28 mouse cellular contexts compared by ENCODE assay signal in genomic region chr15:7159869-7160268, GRCm38 (mm10).
DNase-seq lines count a peak whose midpoint lies in the region; ATAC-seq and TF ChIP-seq lines count a peak whose summit lies in the region.
"Had no signal": no experiment of that assay in that cellular context is flagged by ENCODE, and none has a peak within 500 bp of the region (broad histone marks: within the 10 kb centered on the region; RNA-seq: fewer than 3 reads in every experiment).

No protein-coding gene starts in this region.

- peak; percentile 40; the same call in 1 of the 2 replicates for ATAC-seq in intestine, postnatal 0 days
- ATAC-seq in intestine, embryonic 15.5 days = no peak
- ATAC-seq in kidney, embryonic 16.5 days (ENCODE audit: low FRiP score, low TSS enrichment) = peak; percentile 39; the same call in 1 of the 2 replicates
- no peak for ATAC-seq in kidney, embryonic 15.5 days (replicated peaks; ENCODE audit: low FRiP score)
- peak; percentile 55; the same call in 1 of the 2 replicates for ATAC-seq in liver, embryonic 12.5 days
- peak; percentile 97 for ATAC-seq in liver, postnatal 0 days
- no peak for ATAC-seq in neural tube, embryonic 15.5 days (ENCODE audit: low FRiP score)
- ATAC-seq: activated CD4-positive, CD25-positive, alpha-beta regulatory T cell, adult 4 months; forebrain, postnatal 0 days; inflammation-experienced regulatory T-cells, adult 6 months; lung, postnatal 0 days had no signal

- H3K36me3 ChIP-seq in intestine, postnatal 0 days (ENCODE audit: control insufficient read depth, insufficient read depth) = no peaks in the 10 kb centered on the region; the same call in none of the 2 replicates
- H3K36me3 ChIP-seq in intestine, embryonic 15.5 days = no peaks in the 10 kb centered on the region
- H3K36me3 ChIP-seq in kidney, embryonic 16.5 days (ENCODE audit: insufficient read depth, low read length) = peaks cover 32% of the 10 kb centered on the region
- H3K36me3 ChIP-seq in kidney, embryonic 15.5 days = peaks cover 67% of the 10 kb centered on the region
- peaks cover 35% of the 10 kb centered on the region for H3K36me3 ChIP-seq in liver, embryonic 12.5 days
- H3K36me3 ChIP-seq in liver, postnatal 0 days (replicated peaks; ENCODE audit: insufficient read depth, low read length) = peaks cover 34% of the 10 kb centered on the region
- H3K36me3 ChIP-seq in neural tube, embryonic 15.5 days = peaks cover 18% of the 10 kb centered on the region
- H3K36me3 ChIP-seq: forebrain, embryonic 12.5 days had no signal

- H3K9me3 ChIP-seq in intestine, postnatal 0 days (ENCODE audit: control insufficient read depth) = no peaks in the 10 kb centered on the region
- H3K9me3 ChIP-seq in intestine, embryonic 15.5 days = no peaks in the 10 kb centered on the region
- no peaks in the 10 kb centered on the region for H3K9me3 ChIP-seq in kidney, embryonic 16.5 days (ENCODE audit: low read length)
- no peaks in the 10 kb centered on the region for H3K9me3 ChIP-seq in kidney, embryonic 15.5 days (replicated peaks)
- H3K9me3 ChIP-seq in liver, embryonic 12.5 days (replicated peaks) = no peaks in the 10 kb centered on the region
- H3K9me3 ChIP-seq in liver, postnatal 0 days (ENCODE audit: low read length) = no peaks in the 10 kb centered on the region
- no peaks in the 10 kb centered on the region for H3K9me3 ChIP-seq in neural tube, embryonic 15.5 days (replicated peaks)
- H3K9me3 ChIP-seq: forebrain, embryonic 12.5 days; heart, embryonic 13.5 days; hindbrain, embryonic 10.5 days; hindbrain, embryonic 15.5 days; stomach, embryonic 15.5 days had no signal

- peak; percentile 62 for DNase-seq in liver, postnatal 0 days
- no peak for DNase-seq in urinary bladder, postnatal 14 days (ENCODE audit: low spot score)
- DNase-seq: adrenal gland, adult 2 months; cerebellum, adult 2 months; cerebellum, postnatal 14 days; forebrain, postnatal 0 days; heart, adult 2 months; heart, postnatal 14 days; lung, adult 18-20 months; lung, postnatal 4 days; midbrain, embryonic 14.5 days; retina, postnatal 1 day; right cerebral cortex, postnatal 14 days; thymus, postnatal 25 days had no signal

- H3K9ac ChIP-seq in intestine, postnatal 0 days (ENCODE audit: low read depth, low read length) = no peak overlapping the region
- no peak overlapping the region for H3K9ac ChIP-seq in intestine, embryonic 15.5 days
- H3K9ac ChIP-seq in kidney, embryonic 16.5 days (replicated peaks; ENCODE audit: low read length) = no peak overlapping the region
- H3K9ac ChIP-seq in kidney, embryonic 15.5 days = no peak overlapping the region
- H3K9ac ChIP-seq in liver, embryonic 12.5 days = no peak overlapping the region
- 0 out of 2 replicates have a peak overlapping the region, but pooled peaks have one; percentile 21 for H3K9ac ChIP-seq in liver, postnatal 0 days (replicated peaks)
- no peak overlapping the region for H3K9ac ChIP-seq in neural tube, embryonic 15.5 days (replicated peaks)
- H3K9ac ChIP-seq: forebrain, embryonic 12.5 days; forebrain, postnatal 0 days; heart, embryonic 13.5 days; hindbrain, embryonic 15.5 days; stomach, embryonic 15.5 days had no signal

- peak; percentile 56; the same call in 1 of the 2 replicates for TF ChIP-seq EP300 in liver, postnatal 0 days (IDR thresholded peaks at IDR 0.05; ENCODE audit: low read depth)

- no peaks in the 10 kb centered on the region for H3K4me1 ChIP-seq in intestine, postnatal 0 days (replicated peaks; ENCODE audit: control insufficient read depth, insufficient read depth, low read length)
- H3K4me1 ChIP-seq in intestine, embryonic 15.5 days (replicated peaks) = no peaks in the 10 kb centered on the region
- H3K4me1 ChIP-seq in kidney, embryonic 16.5 days (ENCODE audit: insufficient read depth, low read length) = peaks cover 13% of the 10 kb centered on the region
- H3K4me1 ChIP-seq in kidney, embryonic 15.5 days = peaks cover 11% of the 10 kb centered on the region
- H3K4me1 ChIP-seq in liver, embryonic 12.5 days = no peaks in the 10 kb centered on the region
- H3K4me1 ChIP-seq in liver, postnatal 0 days (ENCODE audit: insufficient read depth) = peaks cover 3% of the 10 kb centered on the region; the same call in 1 of the 2 replicates
- no peaks in the 10 kb centered on the region for H3K4me1 ChIP-seq in neural tube, embryonic 15.5 days
- H3K4me1 ChIP-seq: forebrain, embryonic 12.5 days; hindbrain, embryonic 10.5 days had no signal

- no peak overlapping the region for H3K27ac ChIP-seq in intestine, postnatal 0 days (ENCODE audit: low read depth, low read length)
- H3K27ac ChIP-seq in intestine, embryonic 15.5 days = no peak overlapping the region
- no peak overlapping the region for H3K27ac ChIP-seq in kidney, embryonic 16.5 days (ENCODE audit: low read length)
- no peak overlapping the region for H3K27ac ChIP-seq in kidney, embryonic 15.5 days
- H3K27ac ChIP-seq in liver, embryonic 12.5 days = 0 out of 2 replicates have a peak overlapping the region, but pooled peaks have one; percentile 10
- H3K27ac ChIP-seq in liver, postnatal 0 days (ENCODE audit: low read depth) = peak overlapping the region; percentile 92
- no peak overlapping the region for H3K27ac ChIP-seq in neural tube, embryonic 15.5 days (replicated peaks)
- H3K27ac ChIP-seq: forebrain, embryonic 12.5 days; heart, adult 2 months; heart, embryonic 13.5 days; hindbrain, embryonic 10.5 days; hindbrain, embryonic 15.5 days; stomach, embryonic 15.5 days had no signal

- no peak overlapping the region for H3K4me2 ChIP-seq in intestine, postnatal 0 days (replicated peaks; ENCODE audit: low read depth)
- H3K4me2 ChIP-seq in intestine, embryonic 15.5 days (replicated peaks) = no peak overlapping the region
- no peak overlapping the region for H3K4me2 ChIP-seq in kidney, embryonic 16.5 days (replicated peaks; ENCODE audit: low read depth, low read length)
- H3K4me2 ChIP-seq in kidney, embryonic 15.5 days = no peak overlapping the region
- no peak overlapping the region for H3K4me2 ChIP-seq in liver, embryonic 12.5 days
- H3K4me2 ChIP-seq in liver, postnatal 0 days (ENCODE audit: low read depth, low read length) = no peak overlapping the region
- H3K4me2 ChIP-seq in neural tube, embryonic 15.5 days = no peak overlapping the region
- H3K4me2 ChIP-seq: forebrain, embryonic 12.5 days; heart, embryonic 13.5 days; hindbrain, embryonic 15.5 days; stomach, embryonic 15.5 days had no signal

- WGBS in intestine, postnatal 0 days = 79% methylated on average over 9 of the region's 9 CpGs
- WGBS in intestine, embryonic 15.5 days = 83% methylated on average over 9 of the region's 9 CpGs
- WGBS in kidney, embryonic 16.5 days = 85% methylated on average over 9 of the region's 9 CpGs
- WGBS in kidney, embryonic 15.5 days = 87% methylated on average over 9 of the region's 9 CpGs
- 72% methylated on average over 9 of the region's 9 CpGs for WGBS in liver, embryonic 12.5 days (ENCODE audit: insufficient replicate concordance)
- 60% methylated on average over 9 of the region's 9 CpGs for WGBS in liver, postnatal 0 days (ENCODE audit: insufficient replicate concordance)
- WGBS in neural tube, embryonic 15.5 days = 93% methylated on average over 9 of the region's 9 CpGs

- H3K4me3 ChIP-seq in intestine, postnatal 0 days (ENCODE audit: low read depth, low read length) = no peak overlapping the region
- no peak overlapping the region for H3K4me3 ChIP-seq in intestine, embryonic 15.5 days (replicated peaks)
- H3K4me3 ChIP-seq in kidney, embryonic 16.5 days (ENCODE audit: low read length) = no peak overlapping the region
- no peak overlapping the region for H3K4me3 ChIP-seq in kidney, embryonic 15.5 days (replicated peaks)
- H3K4me3 ChIP-seq in liver, embryonic 12.5 days = no peak overlapping the region
- H3K4me3 ChIP-seq in liver, postnatal 0 days (ENCODE audit: low read depth, low read length) = no peak overlapping the region
- no peak overlapping the region for H3K4me3 ChIP-seq in neural tube, embryonic 15.5 days (replicated peaks)
- H3K4me3 ChIP-seq: forebrain, embryonic 12.5 days; heart, adult 2 months; heart, embryonic 13.5 days; hindbrain, embryonic 10.5 days; hindbrain, embryonic 15.5 days; stomach, embryonic 15.5 days had no signal

- no peaks in the 10 kb centered on the region for H3K27me3 ChIP-seq in intestine, postnatal 0 days (replicated peaks; ENCODE audit: control insufficient read depth, insufficient read depth, low read length)
- H3K27me3 ChIP-seq in intestine, embryonic 15.5 days (replicated peaks) = no peaks in the 10 kb centered on the region
- H3K27me3 ChIP-seq in kidney, embryonic 16.5 days (ENCODE audit: insufficient read depth, low read length) = no peaks in the 10 kb centered on the region
- no peaks in the 10 kb centered on the region for H3K27me3 ChIP-seq in kidney, embryonic 15.5 days
- H3K27me3 ChIP-seq in liver, embryonic 12.5 days (replicated peaks) = no peaks in the 10 kb centered on the region
- no peaks in the 10 kb centered on the region for H3K27me3 ChIP-seq in liver, postnatal 0 days (ENCODE audit: insufficient read depth, low read length)
- no peaks in the 10 kb centered on the region for H3K27me3 ChIP-seq in neural tube, embryonic 15.5 days (replicated peaks)
- H3K27me3 ChIP-seq: forebrain, embryonic 12.5 days; heart, embryonic 13.5 days; hindbrain, embryonic 15.5 days; stomach, embryonic 15.5 days had no signal

- TF ChIP-seq CTCF in intestine, postnatal 0 days (IDR thresholded peaks at IDR 0.05; ENCODE audit: low read depth) = no peak
- TF ChIP-seq CTCF in liver, postnatal 0 days (IDR thresholded peaks at IDR 0.05; ENCODE audit: low read depth) = no peak

Comparison
In these comparisons a context has a peak if more than half of its experiments do, and no peak if none do; other contexts are left out.
1. ATAC-seq: peak in intestine, postnatal 0 days (single experiment), kidney, embryonic 16.5 days (single experiment), liver, embryonic 12.5 days (single experiment) and liver, postnatal 0 days (single experiment); none in intestine, embryonic 15.5 days (single experiment), kidney, embryonic 15.5 days (single experiment) and neural tube, embryonic 15.5 days (single experiment).
2. H3K27ac ChIP-seq: peak in liver, embryonic 12.5 days (single experiment) and liver, postnatal 0 days (single experiment); none in intestine, postnatal 0 days (single experiment), intestine, embryonic 15.5 days (single experiment), kidney, embryonic 16.5 days (single experiment), kidney, embryonic 15.5 days (single experiment) and neural tube, embryonic 15.5 days (single experiment).